Mouse (Mus musculus): ENCODE results near the gene Olfr599.
"Not testable (repeated sequence)": the region's sequence is repeated elsewhere in the genome, so short reads cannot be mapped to it uniquely, and the experiment has no call there.

Olfr599 gene

DNA sequence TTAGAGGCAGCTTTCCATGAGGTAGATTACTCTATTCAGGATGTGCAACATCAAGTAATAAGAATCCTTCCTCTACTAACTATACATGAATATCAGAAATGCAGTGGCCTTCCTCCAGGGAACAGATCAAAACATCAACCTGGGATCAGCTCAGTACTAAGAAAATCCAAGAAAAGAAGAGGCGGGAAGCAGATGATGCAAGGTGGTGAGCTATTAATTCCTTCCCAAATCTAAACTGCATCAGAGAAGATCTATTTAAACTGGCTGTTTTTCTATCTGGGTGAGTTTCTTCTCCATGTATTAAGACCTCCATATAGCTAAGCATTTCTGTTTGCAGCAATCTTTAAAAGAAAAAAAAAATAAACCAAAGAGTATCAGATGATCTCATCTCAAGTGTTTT lies at the start of gene Olfr599:
Gene Olfr599 (plus strand): TSS at position 301 of the 400 bp plus-strand sequence.
- no peak for DNase-seq

DNA sequence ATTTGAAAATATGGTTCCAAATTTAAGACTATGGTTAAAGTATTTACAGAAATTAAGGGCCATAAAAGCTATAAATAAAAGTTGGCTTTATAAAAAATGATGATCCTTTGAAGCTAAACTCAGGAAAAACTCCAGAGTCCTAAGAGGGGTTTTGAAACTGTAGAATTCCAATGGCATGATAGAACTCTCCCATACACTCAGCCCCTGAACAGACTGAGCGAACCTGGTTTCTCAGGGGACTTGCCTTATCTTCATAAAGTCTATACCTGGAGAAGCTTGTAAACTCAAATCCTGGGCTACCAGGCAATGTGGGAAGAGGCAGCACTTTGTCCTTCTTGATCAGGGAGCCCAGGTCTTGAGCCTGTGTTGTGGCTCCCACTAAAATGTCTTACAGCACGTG lies 30.4 kb upstream of the Olfr599 start, which contains the start of gene Olfr596:
Gene Olfr596 (plus strand): TSS at position 301 of the 400 bp plus-strand sequence.
- not testable (repeated sequence) for DNase-seq

DNA sequence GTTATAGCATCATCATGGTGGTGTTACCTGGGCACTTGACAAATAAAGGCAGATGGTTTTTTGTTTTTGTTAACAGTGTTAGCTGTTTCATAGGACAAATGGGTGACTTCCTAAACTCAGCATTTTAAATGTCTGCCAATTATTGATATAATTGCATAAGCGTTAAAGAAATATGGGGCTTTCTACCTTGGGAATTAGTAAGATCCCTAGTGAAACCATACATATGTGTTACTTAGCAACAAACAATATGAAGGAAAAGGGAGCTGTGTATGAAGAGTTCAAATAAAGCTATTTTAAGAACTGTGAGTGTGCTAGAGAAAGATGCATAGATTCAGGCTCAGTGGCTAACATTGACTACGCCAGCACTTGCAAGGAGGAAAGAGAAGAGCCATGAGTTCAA lies 19.7 kb upstream of the Olfr599 start, which contains the start of gene Olfr597:
Gene Olfr597 (plus strand): TSS at position 301 of the 400 bp plus-strand sequence.
- DNase-seq = not testable (repeated sequence)

DNA sequence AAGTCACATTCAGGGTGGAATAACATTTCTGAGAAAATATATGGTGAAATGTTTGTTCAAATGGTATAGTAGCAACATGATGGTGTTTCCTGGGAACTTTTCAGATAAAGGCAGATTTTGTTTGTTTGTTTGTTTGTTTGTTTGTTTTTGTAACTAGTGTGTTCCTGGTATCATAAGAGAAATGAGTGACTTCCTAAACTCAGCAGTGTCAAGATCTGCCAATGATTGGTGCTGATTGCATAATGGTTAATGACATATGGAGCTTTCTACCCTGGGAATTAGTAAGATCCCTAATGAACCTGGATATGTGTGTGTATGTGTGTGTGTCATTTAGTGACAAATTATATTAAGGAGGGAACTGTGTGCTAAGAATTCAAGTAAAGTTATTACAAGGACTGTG lies 12.4 kb upstream of the Olfr599 start, which contains the start of gene Olfr598:
Gene Olfr598 (plus strand): TSS at position 301 of the 400 bp plus-strand sequence.
- DNase-seq = no peak

DNA sequence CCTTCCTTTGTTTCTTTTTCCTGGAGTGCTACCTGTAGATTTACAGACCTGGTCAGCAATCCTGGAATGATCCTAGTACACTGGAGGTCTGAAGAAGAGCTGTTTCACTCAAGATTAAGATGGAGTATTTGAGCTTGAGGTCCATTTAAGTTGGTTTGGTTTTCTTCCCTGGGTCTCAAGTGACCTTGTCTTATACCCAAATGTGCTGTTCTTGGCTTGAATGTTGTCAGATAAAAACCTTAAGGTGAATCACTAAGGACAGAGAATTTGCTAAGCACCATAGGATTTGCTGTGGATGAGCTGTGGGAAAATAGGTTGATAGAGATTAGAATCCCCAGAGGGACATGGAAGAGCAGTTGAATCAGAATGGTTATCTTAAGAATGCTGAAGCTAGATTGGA lies 13.9 kb downstream of the Olfr599 start, which contains the start of gene Olfr600:
Gene Olfr600 (minus strand): TSS at position 101 of the 400 bp plus-strand sequence.
- DNase-seq = no peak

DNA sequence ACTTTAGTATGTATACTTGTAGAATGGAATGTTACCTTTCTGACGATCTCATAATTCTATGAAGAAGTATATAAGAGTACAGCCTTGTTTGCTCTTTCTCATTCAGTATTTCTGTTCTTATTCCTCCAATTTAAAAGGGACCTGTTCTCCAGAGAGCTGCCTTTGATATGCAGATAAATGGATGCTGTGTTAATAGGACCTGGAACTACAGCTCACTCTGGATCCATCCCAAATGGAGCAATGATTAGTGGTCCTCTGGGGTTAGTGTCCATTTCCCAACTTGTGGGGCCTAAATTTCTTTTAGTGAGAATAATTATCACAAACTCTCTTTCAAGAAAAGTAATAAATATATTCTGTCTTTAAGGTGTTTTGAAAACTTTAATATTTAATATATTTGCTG lies 26.8 kb downstream of the Olfr599 start, which contains the start of gene Olfr601:
Gene Olfr601 (minus strand): TSS at position 101 of the 400 bp plus-strand sequence.
- no peak for DNase-seq

DNA sequence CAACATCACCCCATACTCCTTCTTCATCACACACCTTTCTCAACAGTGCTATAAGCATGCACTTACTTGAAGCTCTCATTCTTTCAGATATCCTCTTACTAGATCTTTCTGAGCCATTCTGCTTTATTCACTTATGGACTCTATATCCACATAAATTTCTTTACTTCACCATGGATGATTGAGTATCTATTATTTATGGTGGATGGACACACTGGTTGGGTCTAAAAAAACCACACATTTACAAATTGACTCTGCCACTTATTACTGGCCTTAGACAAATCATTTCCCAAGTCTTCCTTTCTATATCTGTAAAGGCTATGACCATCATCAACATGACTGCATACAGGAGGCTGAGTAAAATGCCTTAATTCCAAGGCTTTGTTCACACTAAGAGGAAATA lies 50.4 kb downstream of the Olfr599 start, which contains the start of gene Olfr603:
Gene Olfr603 (minus strand): TSS at position 101 of the 400 bp plus-strand sequence.
- DNase-seq = no peak

All from cerebellum, adult 9-11 months (tissue).